ENCODE assay signal across 1 mouse cellular context in genomic region chr6:126791964-126792363, GRCm38 (mm10).
TF ChIP-seq lines count a peak whose summit lies in the region.

No protein-coding gene starts in this region.

TF ChIP-seq in CH12.LX, 34 proteins besides CTCF, POLR2A, EP300 and RAD21 (continued from another document):
- TF ChIP-seq ZKSCAN1 (IDR thresholded peaks at IDR 0.05; ENCODE audit: borderline replicate concordance, low read depth, low read length) (no peak), USF2 (conservative IDR thresholded peaks at IDR 0.05; ENCODE audit: low read depth, low read length) (no peak), PAX5 (IDR thresholded peaks at IDR 0.05; ENCODE audit: low read length) (no peak), BHLHE40 (IDR thresholded peaks at IDR 0.05; ENCODE audit: low read depth, low read length) (0 out of 2 replicates have a peak, but pooled peaks have one; percentile 15), MAFK (IDR thresholded peaks at IDR 0.05; ENCODE audit: insufficient replicate concordance, low read length) (no peak)
